Mouse (Mus musculus): ENCODE results near the gene Arl8b. TPM values are rescaled to one million over a fixed set of nuclear protein-coding genes. Genes with fewer than 3 reads are reported as not detected.

The Arl8b gene
- polyA plus RNA-seq, 1 experiment from 2014 or later = 33.1 TPM

DNA sequence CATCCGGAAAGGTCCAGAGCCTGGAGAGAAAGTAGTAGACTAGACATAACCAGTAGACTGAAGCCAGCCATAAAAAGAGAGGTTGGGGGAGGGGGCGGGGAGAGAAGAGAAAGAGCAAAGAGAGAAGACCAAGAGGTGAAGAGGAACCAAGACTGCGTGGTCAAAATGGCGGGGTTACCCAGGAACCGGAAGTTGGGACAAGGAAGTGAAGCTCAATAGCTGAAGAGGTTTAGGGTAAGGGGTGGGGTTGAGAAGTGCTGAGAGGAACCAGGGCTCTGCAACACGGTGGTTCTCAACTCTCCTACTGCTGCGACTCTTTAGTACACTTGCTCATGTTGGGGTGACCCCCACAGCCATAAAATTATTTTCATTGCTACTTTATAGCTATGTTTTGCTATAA, 27.0 kb upstream of the Arl8b start:
- ATAC-seq (ENCODE audit: low read depth) = no peak
- WGBS (ENCODE audit: insufficient replicate concordance) = 66% methylated on average over 7 of the region's 7 CpGs

DNA sequence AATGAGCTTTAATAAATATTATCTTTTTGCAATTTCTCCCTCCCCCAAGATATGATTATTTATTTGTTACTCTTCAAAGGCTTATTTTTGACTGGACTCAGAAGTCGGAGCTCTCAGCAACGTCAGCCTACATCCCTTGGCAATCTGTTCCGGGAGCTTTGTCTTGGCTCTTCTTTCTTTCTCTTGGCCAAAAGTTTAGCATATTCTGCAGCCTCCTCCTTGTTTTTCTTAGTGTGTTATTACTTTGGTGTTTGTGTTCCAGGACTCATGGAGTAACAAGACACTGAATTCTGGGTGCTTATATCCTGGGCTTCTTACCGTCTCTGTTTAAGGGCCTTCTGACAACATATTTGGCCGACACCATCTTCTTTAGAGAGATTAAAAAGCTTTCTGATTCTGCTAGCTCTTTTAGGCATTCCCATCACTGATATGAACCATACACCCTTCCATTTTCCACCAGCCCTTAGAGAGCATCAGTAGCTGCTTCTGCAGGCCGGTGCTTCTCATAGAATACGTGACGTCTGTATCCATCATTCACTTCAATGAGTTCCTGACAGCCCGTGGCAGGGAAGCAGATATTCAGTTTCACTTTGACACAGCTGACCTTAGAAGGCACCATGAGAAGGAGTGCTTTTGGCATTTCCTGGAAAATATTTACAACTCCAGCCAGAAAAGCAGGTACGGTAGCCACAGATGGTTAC, 23.8 kb upstream of the Arl8b start:
- H3K36me3 ChIP-seq (ENCODE audit: control insufficient read depth, insufficient read depth) = no peaks in the 10 kb centered on the region
- 67% methylated on average over 10 of the region's 10 CpGs for WGBS (ENCODE audit: insufficient replicate concordance)
- no peak for ATAC-seq (ENCODE audit: low read depth)
- no peak overlapping the region for H3K27ac ChIP-seq (ENCODE audit: low read length)
- H3K9me3 ChIP-seq (replicated peaks; ENCODE audit: control insufficient read depth, low read length) = no peaks in the 10 kb centered on the region
- H3K4me2 ChIP-seq (ENCODE audit: low read depth, low read length) = no peak overlapping the region
- H3K9ac ChIP-seq (ENCODE audit: low read depth, low read length) = no peak overlapping the region
- H3K27me3 ChIP-seq (ENCODE audit: control insufficient read depth, insufficient read depth, low read depth, low read length) = no peaks in the 10 kb centered on the region
- no peaks in the 10 kb centered on the region for H3K4me1 ChIP-seq (ENCODE audit: control insufficient read depth, low read depth, low read length)
- H3K4me3 ChIP-seq (ENCODE audit: low read depth, low read length) = no peak overlapping the region

More for the DNA sequence above, 27.0 kb upstream of the Arl8b start:
- Histone ChIP-seq H3K36me3 (ENCODE audit: control insufficient read depth, insufficient read depth) (no peaks in the 10 kb centered on the region), H3K4me1 (ENCODE audit: control insufficient read depth, low read depth, low read length) (no peaks in the 10 kb centered on the region), H3K27me3 (ENCODE audit: control insufficient read depth, insufficient read depth, low read depth, low read length) (no peaks in the 10 kb centered on the region), H3K27ac (ENCODE audit: low read length) (no peak overlapping the region), H3K9ac (ENCODE audit: low read depth, low read length) (no peak overlapping the region), H3K4me2 (ENCODE audit: low read depth, low read length) (no peak overlapping the region), H3K9me3 (replicated peaks; ENCODE audit: control insufficient read depth, low read length) (no peaks in the 10 kb centered on the region), H3K4me3 (ENCODE audit: low read depth, low read length) (no peak overlapping the region)

DNA sequence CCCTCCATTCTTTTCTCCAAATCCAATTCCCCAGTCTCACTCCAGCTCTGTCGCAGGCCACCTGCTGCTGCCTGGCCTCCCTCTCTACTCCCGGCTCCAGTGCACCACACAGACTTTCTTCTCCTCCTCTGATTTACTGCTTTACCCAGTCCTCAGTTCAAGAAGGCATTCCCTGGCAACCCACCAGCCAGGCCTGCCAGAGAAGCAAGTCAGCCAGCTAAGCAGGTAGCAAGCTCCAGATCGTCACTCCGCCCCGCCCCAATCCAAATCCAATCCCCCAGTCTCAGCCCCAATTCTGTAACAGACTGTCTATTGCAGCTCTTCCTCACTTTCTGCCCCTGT, 23.2 kb upstream of the Arl8b start:
- Histone ChIP-seq H3K9me3 (replicated peaks; ENCODE audit: control insufficient read depth, low read length) (no peaks in the 10 kb centered on the region), H3K9ac (ENCODE audit: low read depth, low read length) (no peak overlapping the region), H3K4me3 (ENCODE audit: low read depth, low read length) (no peak overlapping the region), H3K36me3 (ENCODE audit: control insufficient read depth, insufficient read depth) (no peaks in the 10 kb centered on the region), H3K27me3 (ENCODE audit: control insufficient read depth, insufficient read depth, low read depth, low read length) (no peaks in the 10 kb centered on the region), H3K4me1 (ENCODE audit: control insufficient read depth, low read depth, low read length) (no peaks in the 10 kb centered on the region), H3K4me2 (ENCODE audit: low read depth, low read length) (no peak overlapping the region), H3K27ac (ENCODE audit: low read length) (no peak overlapping the region)
- no peak for ATAC-seq (ENCODE audit: low read depth)
- 70% methylated on average over 5 of the region's 5 CpGs for WGBS (ENCODE audit: insufficient replicate concordance)

DNA sequence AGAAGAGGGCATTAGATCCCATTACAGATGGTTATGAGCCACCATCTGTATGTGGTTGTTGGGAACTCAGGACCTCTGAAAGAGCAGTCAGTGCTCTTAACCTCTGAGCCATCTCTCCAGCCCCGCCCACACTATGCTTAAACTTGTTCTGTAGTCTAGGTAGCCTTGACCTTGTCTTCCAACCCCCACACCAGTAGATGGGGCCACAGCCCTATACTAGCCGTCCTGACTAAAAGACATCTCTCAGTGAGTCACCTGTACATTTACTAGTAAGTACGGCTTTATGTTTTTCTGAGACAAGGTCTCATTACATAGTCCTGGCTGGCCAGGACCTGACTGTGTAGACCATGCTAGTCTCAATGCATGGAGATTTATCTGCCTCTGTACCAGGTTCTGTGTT, 12.0 kb upstream of the Arl8b start:
- no peaks in the 10 kb centered on the region for H3K27me3 ChIP-seq (ENCODE audit: control insufficient read depth, insufficient read depth, low read depth, low read length)
- H3K9ac ChIP-seq (ENCODE audit: low read depth, low read length) = no peak overlapping the region
- no peaks in the 10 kb centered on the region for H3K36me3 ChIP-seq (ENCODE audit: control insufficient read depth, insufficient read depth)
- no peak for ATAC-seq (ENCODE audit: low read depth)
- 60% methylated on average over 3 of the region's 3 CpGs for WGBS (ENCODE audit: insufficient replicate concordance)
- no peak overlapping the region for H3K4me2 ChIP-seq (ENCODE audit: low read depth, low read length)
- H3K4me1 ChIP-seq (ENCODE audit: control insufficient read depth, low read depth, low read length) = no peaks in the 10 kb centered on the region
- H3K4me3 ChIP-seq (ENCODE audit: low read depth, low read length) = no peak overlapping the region
- no peak overlapping the region for H3K27ac ChIP-seq (ENCODE audit: low read length)
- H3K9me3 ChIP-seq (replicated peaks; ENCODE audit: control insufficient read depth, low read length) = no peaks in the 10 kb centered on the region

DNA sequence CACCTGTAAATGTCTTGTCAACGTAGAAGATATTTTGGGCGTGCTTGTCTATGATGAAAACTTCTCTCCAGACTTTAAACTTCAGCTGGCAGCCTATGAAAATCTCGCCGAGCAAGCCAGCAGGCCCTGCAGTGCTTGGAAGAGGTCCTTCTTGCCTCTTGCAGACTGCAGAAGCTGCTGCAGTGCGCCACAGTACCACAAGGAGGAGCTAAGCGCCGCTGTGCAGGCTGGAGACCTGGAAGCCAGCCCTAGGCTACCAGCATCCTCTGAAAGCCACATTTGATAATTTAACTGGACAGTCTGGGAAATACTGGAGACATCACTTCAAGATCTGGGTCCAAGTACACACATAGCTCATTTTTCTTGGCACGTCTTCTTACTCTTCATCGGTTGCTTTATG, 10.0 kb upstream of the Arl8b start:
- H3K36me3 ChIP-seq (ENCODE audit: control insufficient read depth, insufficient read depth) = no peaks in the 10 kb centered on the region
- H3K4me2 ChIP-seq (ENCODE audit: low read depth, low read length) = no peak overlapping the region
- no peak overlapping the region for H3K9ac ChIP-seq (ENCODE audit: low read depth, low read length)
- no peak overlapping the region for H3K4me3 ChIP-seq (ENCODE audit: low read depth, low read length)
- peaks cover 3% of the 10 kb centered on the region for H3K4me1 ChIP-seq (ENCODE audit: control insufficient read depth, low read depth, low read length)
- H3K27me3 ChIP-seq (ENCODE audit: control insufficient read depth, insufficient read depth, low read depth, low read length) = no peaks in the 10 kb centered on the region
- ATAC-seq (ENCODE audit: low read depth) = 0 out of 2 replicates have a peak, but pooled peaks have one; percentile 50
- WGBS (ENCODE audit: insufficient replicate concordance) = 14% methylated on average over 9 of the region's 9 CpGs
- H3K9me3 ChIP-seq (replicated peaks; ENCODE audit: control insufficient read depth, low read length) = no peaks in the 10 kb centered on the region
- no peak overlapping the region for H3K27ac ChIP-seq (ENCODE audit: low read length)

DNA sequence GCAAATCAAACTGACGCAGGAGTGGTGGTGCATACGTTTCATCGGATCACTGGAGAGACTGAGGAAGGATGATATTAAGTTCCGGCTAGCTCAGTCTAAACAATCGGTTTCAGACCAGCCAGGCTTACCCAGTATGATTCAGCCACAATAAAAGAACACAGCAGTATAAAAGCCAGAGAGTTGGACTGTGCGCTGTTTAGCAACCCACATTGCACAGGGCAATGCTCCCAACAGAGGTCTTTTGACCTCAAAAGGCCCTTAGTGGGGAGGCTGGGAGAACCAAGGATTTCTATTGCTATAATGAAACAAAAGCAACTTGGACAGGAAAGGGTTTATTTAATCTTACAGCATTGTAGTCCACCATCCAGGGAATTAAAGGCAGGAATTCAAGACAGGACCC, 9.4 kb upstream of the Arl8b start:
- no peaks in the 10 kb centered on the region for H3K27me3 ChIP-seq (ENCODE audit: control insufficient read depth, insufficient read depth, low read depth, low read length)
- peak; percentile 55; the same call in 1 of the 2 replicates for ATAC-seq (ENCODE audit: low read depth)
- no peaks in the 10 kb centered on the region for H3K9me3 ChIP-seq (replicated peaks; ENCODE audit: control insufficient read depth, low read length)
- H3K9ac ChIP-seq (ENCODE audit: low read depth, low read length) = no peak overlapping the region
- H3K4me3 ChIP-seq (ENCODE audit: low read depth, low read length) = no peak overlapping the region
- H3K27ac ChIP-seq (ENCODE audit: low read length) = no peak overlapping the region
- WGBS (ENCODE audit: insufficient replicate concordance) = 79% methylated on average over 6 of the region's 6 CpGs
- H3K4me1 ChIP-seq (ENCODE audit: control insufficient read depth, low read depth, low read length) = peaks cover 6% of the 10 kb centered on the region
- no peaks in the 10 kb centered on the region for H3K36me3 ChIP-seq (ENCODE audit: control insufficient read depth, insufficient read depth)
- H3K4me2 ChIP-seq (ENCODE audit: low read depth, low read length) = no peak overlapping the region

DNA sequence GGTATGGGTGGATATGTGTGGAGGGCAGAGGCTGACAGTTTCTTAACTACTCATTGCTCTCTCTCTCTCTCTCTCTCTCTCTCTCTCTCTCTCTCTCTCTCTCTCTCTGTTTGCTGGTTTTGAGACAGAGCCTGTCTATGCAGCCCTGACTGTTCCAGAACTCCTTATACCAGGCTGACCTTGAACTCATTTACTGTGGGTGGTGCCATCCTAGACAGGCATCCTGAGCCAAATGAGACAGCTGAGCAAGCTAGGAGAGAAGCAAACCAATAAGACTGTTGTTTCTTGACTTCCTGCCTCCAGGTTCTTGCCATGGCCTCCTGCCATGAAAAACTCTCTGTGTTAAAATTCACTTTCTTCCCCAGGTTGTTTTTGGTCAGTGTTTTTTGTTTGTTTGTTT, 6.6 kb upstream of the Arl8b start:
- H3K27me3 ChIP-seq (ENCODE audit: control insufficient read depth, insufficient read depth, low read depth, low read length) = no peaks in the 10 kb centered on the region
- no peak overlapping the region for H3K27ac ChIP-seq (ENCODE audit: low read length)
- no peaks in the 10 kb centered on the region for H3K9me3 ChIP-seq (replicated peaks; ENCODE audit: control insufficient read depth, low read length)
- ATAC-seq (ENCODE audit: low read depth) = no peak
- no peak overlapping the region for H3K9ac ChIP-seq (ENCODE audit: low read depth, low read length)
- no peak overlapping the region for H3K4me2 ChIP-seq (ENCODE audit: low read depth, low read length)
- no peak overlapping the region for H3K4me3 ChIP-seq (ENCODE audit: low read depth, low read length)
- peaks cover 6% of the 10 kb centered on the region for H3K4me1 ChIP-seq (ENCODE audit: control insufficient read depth, low read depth, low read length)
- H3K36me3 ChIP-seq (ENCODE audit: control insufficient read depth, insufficient read depth) = no peaks in the 10 kb centered on the region

DNA sequence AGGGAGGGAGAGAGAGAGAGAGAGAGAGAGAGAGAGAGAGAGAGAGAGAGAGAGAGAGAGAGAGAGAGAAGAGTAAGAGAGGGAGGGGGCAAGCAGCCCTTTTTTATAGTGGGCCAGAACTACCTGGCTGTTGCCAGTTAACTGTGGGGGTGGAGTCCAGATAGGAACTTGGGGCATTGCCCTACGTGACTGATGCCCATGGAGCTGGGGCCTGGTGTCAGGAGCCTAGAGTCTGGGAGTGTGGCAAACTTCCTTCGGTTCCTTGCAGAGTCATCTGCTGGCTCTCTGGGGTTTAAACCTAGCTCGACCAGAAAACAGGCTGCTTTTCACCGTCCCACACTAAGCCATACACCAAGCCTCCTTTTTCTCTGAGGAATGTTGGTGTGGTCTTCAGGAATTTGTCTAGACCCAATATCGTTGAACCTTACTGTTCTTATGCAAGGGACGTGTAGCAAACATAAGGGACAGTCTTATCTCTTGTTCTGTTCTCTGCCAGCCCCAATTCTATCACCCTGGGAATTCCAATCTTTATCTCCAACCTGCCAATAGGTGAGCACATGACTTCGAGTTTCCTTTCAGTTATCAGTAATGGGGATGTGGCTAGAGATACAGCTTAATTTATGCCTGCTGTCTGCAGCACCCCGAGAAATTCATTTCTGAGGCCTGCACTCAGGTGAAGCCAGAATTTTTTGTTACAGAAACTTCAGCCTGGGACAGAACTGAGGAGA, 5.2 kb upstream of the Arl8b start:
- H3K9ac ChIP-seq (ENCODE audit: low read depth, low read length) = no peak overlapping the region

DNA sequence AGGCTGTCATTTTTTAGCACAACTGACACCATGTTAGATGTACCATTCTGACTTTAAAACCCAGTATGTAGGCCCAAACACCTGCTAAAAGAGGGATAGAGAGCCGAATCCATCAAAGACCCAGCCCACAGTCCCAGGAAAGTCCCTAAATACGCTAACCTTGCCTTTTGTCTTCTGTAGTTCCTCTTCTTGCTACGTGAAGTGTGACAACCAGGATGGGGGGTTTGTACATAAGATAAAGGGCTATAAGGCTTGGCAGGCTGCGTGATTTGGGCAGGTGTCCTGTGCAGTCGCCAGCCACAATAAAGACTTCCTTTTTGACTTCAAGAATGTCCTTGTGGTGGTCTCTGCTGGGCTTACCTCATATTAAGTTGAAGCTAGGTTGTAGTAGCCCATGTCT, 4.5 kb upstream of the Arl8b start:
- peaks cover 6% of the 10 kb centered on the region for H3K4me1 ChIP-seq (ENCODE audit: control insufficient read depth, low read depth, low read length)
- 40% methylated on average over 5 of the region's 5 CpGs for WGBS (ENCODE audit: insufficient replicate concordance)
- H3K36me3 ChIP-seq (ENCODE audit: control insufficient read depth, insufficient read depth) = no peaks in the 10 kb centered on the region
- H3K27me3 ChIP-seq (ENCODE audit: control insufficient read depth, insufficient read depth, low read depth, low read length) = no peaks in the 10 kb centered on the region
- ATAC-seq (ENCODE audit: low read depth) = no peak
- H3K9ac ChIP-seq (ENCODE audit: low read depth, low read length) = no peak overlapping the region
- H3K9me3 ChIP-seq (replicated peaks; ENCODE audit: control insufficient read depth, low read length) = no peaks in the 10 kb centered on the region
- no peak overlapping the region for H3K4me3 ChIP-seq (ENCODE audit: low read depth, low read length)
- no peak overlapping the region for H3K27ac ChIP-seq (ENCODE audit: low read length)
- H3K4me2 ChIP-seq (ENCODE audit: low read depth, low read length) = no peak overlapping the region

More for the DNA sequence above, 5.2 kb upstream of the Arl8b start:
- no peak overlapping the region for H3K4me2 ChIP-seq (ENCODE audit: low read depth, low read length)
- H3K4me1 ChIP-seq (ENCODE audit: control insufficient read depth, low read depth, low read length) = peaks cover 6% of the 10 kb centered on the region
- H3K27me3 ChIP-seq (ENCODE audit: control insufficient read depth, insufficient read depth, low read depth, low read length) = no peaks in the 10 kb centered on the region
- no peak overlapping the region for H3K27ac ChIP-seq (ENCODE audit: low read length)
- no peaks in the 10 kb centered on the region for H3K9me3 ChIP-seq (replicated peaks; ENCODE audit: control insufficient read depth, low read length)
- H3K4me3 ChIP-seq (ENCODE audit: low read depth, low read length) = no peak overlapping the region
- peak; percentile 25 for ATAC-seq (ENCODE audit: low read depth)
- H3K36me3 ChIP-seq (ENCODE audit: control insufficient read depth, insufficient read depth) = no peaks in the 10 kb centered on the region
- WGBS (ENCODE audit: insufficient replicate concordance) = 30% methylated on average over 8 of the region's 8 CpGs
